Mouse (Mus musculus) erythroblast, embryonic 14.5 days (primary cell): ENCODE data around the gene Iqce.

Source experiments
- GATA1 ChIP-seq: IDR thresholded peaks from 2 replicates; pipeline ENCODE4 v1.6.1; 2012; ENCODE audit warnings: low read length, inconsistent platforms, mixed read lengths
- TAL1 ChIP-seq: IDR thresholded peaks from 3 replicates; pipeline ENCODE4 v1.6.1; 2012; ENCODE audit warnings: low read length, inconsistent platforms, mixed read lengths

DNA sequence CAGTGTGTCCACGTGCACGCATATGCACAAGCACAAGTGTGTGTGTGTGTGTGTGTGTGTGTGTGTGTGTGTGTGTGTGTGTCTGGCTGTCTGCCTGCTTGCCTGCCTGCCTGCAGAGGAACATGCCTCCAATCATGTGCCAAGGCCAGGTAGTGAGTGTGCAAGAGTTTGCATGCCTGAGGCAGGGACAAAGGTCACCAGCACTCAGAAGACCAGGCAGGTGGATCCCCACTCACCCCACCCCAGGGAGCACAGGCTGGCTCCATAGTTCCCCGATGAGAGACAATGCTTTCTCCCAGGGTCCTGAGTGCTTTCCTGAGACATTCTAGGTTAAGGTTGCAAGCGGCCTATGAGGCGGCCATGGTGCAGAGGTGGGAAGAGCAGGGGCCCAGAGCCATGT is 77.9 kb downstream of the Iqce start:
- TF ChIP-seq GATA1 (no peak), TAL1 (no peak)
